Comparison of ENCODE assay signal across 8 mouse cellular contexts in the genomic region with DNA sequence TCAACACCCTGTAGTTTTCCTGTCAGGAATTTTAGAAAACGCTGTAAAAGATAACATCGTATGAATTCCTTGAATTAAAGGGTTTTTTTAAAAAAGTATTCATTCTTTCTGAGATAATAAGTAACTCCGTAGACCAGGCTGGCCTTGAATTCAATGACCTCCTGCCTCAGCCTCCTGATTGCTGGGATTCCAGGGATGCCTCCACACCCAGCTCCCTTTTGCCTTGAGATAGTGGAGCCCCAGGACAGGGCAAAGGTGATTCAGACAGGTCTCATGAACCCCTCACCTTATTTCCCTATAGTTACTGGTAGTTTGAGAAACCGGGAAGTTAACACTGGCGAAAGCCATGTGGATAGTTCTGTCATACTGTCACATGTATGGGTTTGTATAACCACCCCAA.
"Had no signal": no experiment of that assay in that cellular context is flagged by ENCODE, and none has a peak within 500 bp of the region (broad histone marks: within the 10 kb centered on the region; RNA-seq: fewer than 3 reads in every experiment).

No protein-coding gene starts in this region.

- DNase-seq: lung, adult 18-20 months; lung, embryonic 14.5 days; lung, postnatal 10 days; lung, postnatal 4 days; midbrain, embryonic 14.5 days; right cerebral cortex, postnatal 14 days; thymus, adult 2 months; thymus, postnatal 25 days had no signal
